Mouse (Mus musculus) limb, embryonic 15.5 days (tissue): ENCODE data around the gene Stk39. TPM values are rescaled to one million over a fixed set of nuclear protein-coding genes. Genes with fewer than 3 reads are reported as not detected.
A peak's percentile ranks its signal among the peaks of the same experiment; 100 is the strongest.

Experiments used
- ATAC-seq: fragments of 200-750 bp; cut with Nextera tagmentation; 2 replicates; pipeline ENCODE4 v1.8.0; 2017; ENCODE audit warnings: low read depth, moderate TSS enrichment; ENCODE audit not compliant: insufficient number of reproducible peaks, low FRiP score, low TSS enrichment
- H3K27ac ChIP-seq: fragments of 300-500 bp; sonication (generic); 2 replicates; pipeline ENCODE4 v1.5.1; 2015; ENCODE audit warnings: moderate library complexity, mild to moderate bottlenecking, inconsistent platforms
- H3K27me3 ChIP-seq: fragments of 300-500 bp; sonication (generic); 2 replicates; pipeline ENCODE4 v1.6.1; 2015; ENCODE audit warnings: inconsistent platforms
- H3K36me3 ChIP-seq: fragments of 300-500 bp; sonication (generic); 2 replicates; pipeline ENCODE4 v1.6.1; 2015; ENCODE audit warnings: inconsistent platforms
- H3K4me1 ChIP-seq: fragments of 300-500 bp; sonication (generic); 2 replicates; pipeline ENCODE4 v1.6.1; 2015; ENCODE audit warnings: inconsistent platforms
- H3K4me2 ChIP-seq: fragments of 300-500 bp; sonication (generic); 2 replicates; pipeline ENCODE4 v1.6.1; 2015; ENCODE audit warnings: mild to moderate bottlenecking, inconsistent platforms
- H3K4me3 ChIP-seq: fragments of 300-500 bp; sonication (generic); 2 replicates; pipeline ENCODE4 v1.5.1; 2015; ENCODE audit warnings: mild to moderate bottlenecking, inconsistent platforms
- H3K9ac ChIP-seq: fragments of 300-500 bp; sonication (generic); 2 replicates; pipeline ENCODE4 v1.6.1; 2015; ENCODE audit warnings: inconsistent platforms
- H3K9me3 ChIP-seq: fragments of 300-500 bp; sonication (generic); 2 replicates; pipeline ENCODE4 v1.6.1; 2016; ENCODE audit warnings: inconsistent platforms
- WGBS: fragments of 180-500 bp; shearing (Covaris S2); methylation state at CpG from one replicate; pipeline ENCODE4 v1.1.7; 2015; 5-methylcytosine and 5-hydroxymethylcytosine counted together
- polyA plus RNA-seq: library from polyadenylated mRNA; unstranded; fragments of >200 nt; fragmentation: Nextera tagmentation; extraction: Ambion mirVana; gene quantifications from 2 replicates; pipeline ENCODE4 v1.2.1, GENCODE M21; 2015

Stk39 gene
- polyA plus RNA-seq = 12.5 and 14.0 TPM in 2 replicates

- no peaks in the 10 kb centered on the region for H3K9me3 ChIP-seq
- peak within 1 kb of the TSS; percentile 90 for H3K27ac ChIP-seq
- H3K4me1 ChIP-seq = peaks cover 16% of the 10 kb centered on the region
- no peaks in the 10 kb centered on the region for H3K36me3 ChIP-seq
- peak; percentile 78 for ATAC-seq
- no peaks in the 10 kb centered on the region for H3K27me3 ChIP-seq
- WGBS = under 1% methylated on average over 73 of the region's 99 CpGs
- peak within 1 kb of the TSS; percentile 76 for H3K9ac ChIP-seq
- peak within 1 kb of the TSS; percentile 95 for H3K4me2 ChIP-seq
- H3K4me3 ChIP-seq = peak within 1 kb of the TSS; percentile 90
These were observed at the start of gene Stk39 for GRCm38 (mm10) chr2:68471759-68472550. Gene Stk39, minus strand, starts transcription at chr2:68472268.

- Histone ChIP-seq H3K9me3 (no peaks in the 10 kb centered on the region), H3K9ac (no peak overlapping the region), H3K27ac (no peak overlapping the region), H3K4me1 (no peaks in the 10 kb centered on the region), H3K36me3 (no peaks in the 10 kb centered on the region), H3K4me3 (no peak overlapping the region), H3K4me2 (no peak overlapping the region), H3K27me3 (no peaks in the 10 kb centered on the region)
- ATAC-seq = no peak
- WGBS = 72% methylated on average over 2 of the region's 2 CpGs
These were observed 43.3 kb upstream of the Stk39 start for GRCm38 (mm10) chr2:68515409-68515808.

GRCm38 (mm10) chr2:68503202-68503601, 31.1 kb upstream of the Stk39 start:
- ATAC-seq = no peak
- Histone ChIP-seq H3K36me3 (no peaks in the 10 kb centered on the region), H3K27ac (no peak overlapping the region), H3K4me2 (no peak overlapping the region), H3K27me3 (no peaks in the 10 kb centered on the region), H3K9me3 (no peaks in the 10 kb centered on the region), H3K4me1 (no peaks in the 10 kb centered on the region), H3K9ac (no peak overlapping the region), H3K4me3 (no peak overlapping the region)
- 48% methylated on average over 2 of the region's 2 CpGs for WGBS

GRCm38 (mm10) chr2:68502734-68503133, 30.7 kb upstream of the Stk39 start:
- H3K9ac ChIP-seq = no peak overlapping the region
- no peak overlapping the region for H3K27ac ChIP-seq
- no peaks in the 10 kb centered on the region for H3K9me3 ChIP-seq
- 31% methylated on average over 4 of the region's 4 CpGs for WGBS
- no peaks in the 10 kb centered on the region for H3K4me1 ChIP-seq
- H3K27me3 ChIP-seq = no peaks in the 10 kb centered on the region
- no peaks in the 10 kb centered on the region for H3K36me3 ChIP-seq
- H3K4me3 ChIP-seq = no peak overlapping the region
- ATAC-seq = no peak
- H3K4me2 ChIP-seq = no peak overlapping the region

- Histone ChIP-seq H3K9ac (no peak overlapping the region), H3K4me2 (no peak overlapping the region), H3K27me3 (no peaks in the 10 kb centered on the region), H3K36me3 (no peaks in the 10 kb centered on the region), H3K4me3 (no peak overlapping the region), H3K27ac (no peak overlapping the region), H3K9me3 (no peaks in the 10 kb centered on the region), H3K4me1 (no peaks in the 10 kb centered on the region)
- WGBS = 38% methylated on average over 2 of the region's 2 CpGs
- no peak for ATAC-seq
These were observed 30.2 kb upstream of the Stk39 start for GRCm38 (mm10) chr2:68502236-68502635.

- WGBS = 78% methylated on average over 4 of the region's 4 CpGs
- Histone ChIP-seq H3K4me3 (no peak overlapping the region), H3K27me3 (no peaks in the 10 kb centered on the region), H3K4me2 (no peak overlapping the region), H3K27ac (no peak overlapping the region), H3K9ac (no peak overlapping the region), H3K9me3 (no peaks in the 10 kb centered on the region), H3K4me1 (no peaks in the 10 kb centered on the region), H3K36me3 (no peaks in the 10 kb centered on the region)
- ATAC-seq = no peak
These were observed 14.2 kb upstream of the Stk39 start for GRCm38 (mm10) chr2:68486275-68486674.

- Histone ChIP-seq H3K9ac (no peak overlapping the region), H3K4me1 (no peaks in the 10 kb centered on the region), H3K27me3 (no peaks in the 10 kb centered on the region), H3K36me3 (no peaks in the 10 kb centered on the region), H3K4me3 (no peak overlapping the region), H3K9me3 (no peaks in the 10 kb centered on the region), H3K4me2 (no peak overlapping the region), H3K27ac (no peak overlapping the region)
- no peak for ATAC-seq
- 25% methylated on average over 4 of the region's 4 CpGs for WGBS
These were observed 13.1 kb upstream of the Stk39 start for GRCm38 (mm10) chr2:68485141-68485540.

GRCm38 (mm10) chr2:68482896-68483295, 10.8 kb upstream of the Stk39 start:
- Histone ChIP-seq H3K36me3 (no peaks in the 10 kb centered on the region), H3K4me1 (no peaks in the 10 kb centered on the region), H3K27ac (no peak overlapping the region), H3K9me3 (no peaks in the 10 kb centered on the region), H3K9ac (no peak overlapping the region), H3K4me3 (no peak overlapping the region), H3K4me2 (no peak overlapping the region), H3K27me3 (no peaks in the 10 kb centered on the region)
- no peak for ATAC-seq
- 89% methylated on average over 5 of the region's 5 CpGs for WGBS

- H3K4me2 ChIP-seq = no peak overlapping the region
- H3K9ac ChIP-seq = no peak overlapping the region
- WGBS = 69% methylated on average over 10 of the region's 10 CpGs
- H3K27ac ChIP-seq = no peak overlapping the region
- H3K4me3 ChIP-seq = no peak overlapping the region
- H3K27me3 ChIP-seq = no peaks in the 10 kb centered on the region
- H3K9me3 ChIP-seq = no peaks in the 10 kb centered on the region
- no peak for ATAC-seq
- no peaks in the 10 kb centered on the region for H3K4me1 ChIP-seq
- H3K36me3 ChIP-seq = no peaks in the 10 kb centered on the region
These were observed 7.8 kb upstream of the Stk39 start for GRCm38 (mm10) chr2:68479823-68480222.

GRCm38 (mm10) chr2:68472921-68473320, 853 bp upstream of the Stk39 start:
- Histone ChIP-seq H3K4me2 (peak overlapping the region; percentile 95), H3K9me3 (no peaks in the 10 kb centered on the region), H3K27ac (no peak overlapping the region), H3K4me3 (peak overlapping the region; percentile 90; the same call in 1 of the 2 replicates), H3K36me3 (no peaks in the 10 kb centered on the region), H3K4me1 (peaks cover 14% of the 10 kb centered on the region), H3K27me3 (no peaks in the 10 kb centered on the region), H3K9ac (no peak overlapping the region)
- ATAC-seq = no peak
- 68% methylated on average over 4 of the region's 4 CpGs for WGBS

GRCm38 (mm10) chr2:68472551-68472910, 463 bp upstream of the Stk39 start:
- H3K36me3 ChIP-seq = no peaks in the 10 kb centered on the region
- H3K27me3 ChIP-seq = no peaks in the 10 kb centered on the region
- peak overlapping the region; percentile 90 for H3K4me3 ChIP-seq
- no peaks in the 10 kb centered on the region for H3K9me3 ChIP-seq
- ATAC-seq = no peak
- no peak overlapping the region for H3K9ac ChIP-seq
- WGBS = 4% methylated on average over 5 of the region's 5 CpGs
- H3K4me1 ChIP-seq = peaks cover 14% of the 10 kb centered on the region
- peak overlapping the region; percentile 90 for H3K27ac ChIP-seq
- H3K4me2 ChIP-seq = peak overlapping the region; percentile 95

- H3K27ac ChIP-seq = peak overlapping the region; percentile 90
- ATAC-seq = peak; percentile 56
These were observed 943 bp downstream of the Stk39 start for GRCm38 (mm10) chr2:68470891-68471758.

More at GRCm38 (mm10) chr2:68470891-68471758, 943 bp downstream of the Stk39 start:
- peak overlapping the region; percentile 76 for H3K9ac ChIP-seq
- peaks cover 24% of the 10 kb centered on the region for H3K4me1 ChIP-seq
- H3K27me3 ChIP-seq = no peaks in the 10 kb centered on the region
- H3K9me3 ChIP-seq = no peaks in the 10 kb centered on the region
- under 1% methylated on average over 80 of the region's 87 CpGs for WGBS
- peak overlapping the region; percentile 90 for H3K4me3 ChIP-seq
- H3K36me3 ChIP-seq = no peaks in the 10 kb centered on the region
- H3K4me2 ChIP-seq = peak overlapping the region; percentile 95
